Mouse (Mus musculus) C2C12 (cell line): ENCODE data around the gene Zfp275. TPM values are rescaled to one million over a fixed set of nuclear protein-coding genes. Genes with fewer than 3 reads are reported as not detected.

Experiments used
- H3K27me3 ChIP-seq: one replicate; pipeline ENCODE4 v1.6.1; 2011; ENCODE audit not compliant: control insufficient read depth, insufficient read depth, insufficient read length
- H3K36me3 ChIP-seq: one replicate; pipeline ENCODE4 v1.6.1; 2011; ENCODE audit not compliant: control insufficient read depth, insufficient read depth
- H3K4me3 ChIP-seq: one replicate; pipeline ENCODE4 v1.5.1; 2011; ENCODE audit warnings: mild to moderate bottlenecking, control low read depth; ENCODE audit not compliant: poor library complexity, insufficient read depth, severe bottlenecking
- H3K79me2 ChIP-seq: one replicate; pipeline ENCODE4 v1.6.1; 2011; ENCODE audit not compliant: control insufficient read depth, insufficient read depth
- H3K79me3 ChIP-seq: one replicate; pipeline ENCODE4 v1.6.1; 2011; ENCODE audit warnings: low read depth, control low read depth
- H3ac ChIP-seq: one replicate; pipeline ENCODE3; 2011; ENCODE audit warnings: low read depth; ENCODE audit not compliant: control insufficient read depth, insufficient read length
- CEBPB ChIP-seq: IDR thresholded peaks from one replicate; pipeline ENCODE4 v1.6.1; 2011; ENCODE audit warnings: low read depth, mild to moderate bottlenecking, control low read depth, moderate library complexity
- CTCF ChIP-seq: IDR thresholded peaks from one replicate; pipeline ENCODE4 v1.5.1; 2011; ENCODE audit not compliant: control insufficient read depth, insufficient read depth, insufficient read length
- FOSL1 ChIP-seq: IDR thresholded peaks from one replicate; pipeline ENCODE4 v1.8.0; 2011; ENCODE audit warnings: mild to moderate bottlenecking, low read length; ENCODE audit not compliant: poor library complexity, insufficient read depth, severe bottlenecking
- MAX ChIP-seq: IDR thresholded peaks from one replicate; pipeline ENCODE4 v1.6.1; 2011; ENCODE audit warnings: mild to moderate bottlenecking, control low read depth
- MYOD1 ChIP-seq: IDR thresholded peaks from one replicate; pipeline ENCODE4 v1.6.1; 2011; ENCODE audit warnings: low read depth; ENCODE audit not compliant: control insufficient read depth, insufficient read length
- MYOG ChIP-seq: IDR thresholded peaks from one replicate; pipeline ENCODE4 v1.6.1; 2011; ENCODE audit not compliant: control insufficient read depth, insufficient read length; ENCODE audit errors: extremely low read depth
- USF1 ChIP-seq: IDR thresholded peaks from one replicate; pipeline ENCODE4 v1.6.1; 2011; ENCODE audit warnings: low read depth, mild to moderate bottlenecking, control low read depth, moderate library complexity
- polyA plus RNA-seq: library from polyadenylated mRNA; unstranded; fragments of >200 nt; fragmentation: generic; extraction: Trizol; gene quantifications from one replicate; pipeline ENCODE4 v1.2.1, GENCODE M21; 2012; ENCODE audit warnings: missing spikeins

The Zfp275 gene
- polyA plus RNA-seq, 1 experiment: 5.9 TPM

- no peaks in the 10 kb centered on the region for H3K79me3 ChIP-seq
- H3K4me3 ChIP-seq: no peak within 1 kb of the TSS
- H3K79me2 ChIP-seq: no peaks in the 10 kb centered on the region
- no peak for TF ChIP-seq CEBPB
- no peak for TF ChIP-seq MAX
- TF ChIP-seq MYOD1: no peak
- TF ChIP-seq MYOG: no peak
- no peak for TF ChIP-seq FOSL1
- no peak for TF ChIP-seq USF1
- no peak for TF ChIP-seq CTCF
- no peaks in the 10 kb centered on the region for H3K27me3 ChIP-seq
- no peak within 1 kb of the TSS for H3ac ChIP-seq
- H3K36me3 ChIP-seq: no peaks in the 10 kb centered on the region
These were observed 5.7 kb upstream of the Zfp275 start, which contains the start of gene Gm45015 for GRCm38 (mm10) chrX:73336740-73337139. TSS of gene Gm45015 (minus strand) at chrX:73336840.

- H3K27me3 ChIP-seq: no peaks in the 10 kb centered on the region
- TF ChIP-seq FOSL1: no peak
- no peak for TF ChIP-seq USF1
- no peak for TF ChIP-seq CEBPB
- TF ChIP-seq MYOD1: no peak
- no peak for TF ChIP-seq CTCF
- TF ChIP-seq MAX: no peak
- TF ChIP-seq MYOG: no peak
These were observed 948 bp upstream of the Zfp275 start for GRCm38 (mm10) chrX:73341473-73341872.

GRCm38 (mm10) chrX:73342068-73342467, 353 bp upstream of the Zfp275 start:
- H3K79me2 ChIP-seq: peaks cover 36% of the 10 kb centered on the region
- H3K4me3 ChIP-seq: no peak overlapping the region
- no peaks in the 10 kb centered on the region for H3K27me3 ChIP-seq
- peaks cover 11% of the 10 kb centered on the region for H3K79me3 ChIP-seq
- TF ChIP-seq CTCF (no peak), MAX (no peak), CEBPB (no peak), MYOD1 (no peak), FOSL1 (no peak), MYOG (no peak), USF1 (no peak)
- no peak overlapping the region for H3ac ChIP-seq
- H3K36me3 ChIP-seq: peaks cover 4% of the 10 kb centered on the region

More at GRCm38 (mm10) chrX:73341473-73341872, 948 bp upstream of the Zfp275 start:
- H3K79me3 ChIP-seq: peaks cover 11% of the 10 kb centered on the region
- no peak overlapping the region for H3K4me3 ChIP-seq
- no peak overlapping the region for H3ac ChIP-seq
- peaks cover 4% of the 10 kb centered on the region for H3K36me3 ChIP-seq
- peaks cover 32% of the 10 kb centered on the region for H3K79me2 ChIP-seq

GRCm38 (mm10) chrX:73342941-73343735, 717 bp downstream of the Zfp275 start:
- Histone ChIP-seq H3K79me2 (peaks cover 44% of the 10 kb centered on the region), H3K36me3 (peaks cover 4% of the 10 kb centered on the region), H3K4me3 (peak overlapping the region; percentile 43), H3K27me3 (no peaks in the 10 kb centered on the region), H3K79me3 (peaks cover 12% of the 10 kb centered on the region), H3ac (peak overlapping the region; percentile 97)
- TF ChIP-seq MYOG (no peak), CTCF (no peak), CEBPB (no peak), MAX (no peak), FOSL1 (no peak), MYOD1 (no peak), USF1 (no peak)

DNA sequence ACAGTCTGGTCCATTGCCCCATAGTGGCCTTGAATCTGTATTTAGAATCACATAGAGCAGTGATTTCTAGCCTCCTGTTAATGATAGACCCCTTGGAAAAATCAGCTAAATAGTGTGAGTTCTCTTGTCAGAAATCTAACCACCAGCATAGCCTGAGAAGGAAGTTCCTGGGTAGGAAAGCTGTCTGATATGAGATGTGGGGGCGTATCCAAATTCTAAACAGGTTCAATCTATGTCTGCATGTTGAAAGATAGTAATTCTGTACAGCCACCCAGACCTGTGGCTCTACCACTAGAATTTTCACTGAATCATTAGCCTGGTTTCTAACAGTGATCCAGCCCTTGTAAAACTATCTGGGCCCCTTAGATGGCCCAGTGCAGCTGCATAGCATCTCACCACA, 1.4 kb downstream of the Zfp275 start:
- Histone ChIP-seq H3K4me3 (no peak overlapping the region), H3K79me3 (peaks cover 12% of the 10 kb centered on the region), H3K27me3 (no peaks in the 10 kb centered on the region), H3K36me3 (peaks cover 4% of the 10 kb centered on the region), H3K79me2 (peaks cover 44% of the 10 kb centered on the region), H3ac (no peak overlapping the region)
- TF ChIP-seq FOSL1 (no peak), MAX (no peak), CEBPB (no peak), CTCF (no peak), USF1 (no peak), MYOD1 (no peak), MYOG (no peak)

DNA sequence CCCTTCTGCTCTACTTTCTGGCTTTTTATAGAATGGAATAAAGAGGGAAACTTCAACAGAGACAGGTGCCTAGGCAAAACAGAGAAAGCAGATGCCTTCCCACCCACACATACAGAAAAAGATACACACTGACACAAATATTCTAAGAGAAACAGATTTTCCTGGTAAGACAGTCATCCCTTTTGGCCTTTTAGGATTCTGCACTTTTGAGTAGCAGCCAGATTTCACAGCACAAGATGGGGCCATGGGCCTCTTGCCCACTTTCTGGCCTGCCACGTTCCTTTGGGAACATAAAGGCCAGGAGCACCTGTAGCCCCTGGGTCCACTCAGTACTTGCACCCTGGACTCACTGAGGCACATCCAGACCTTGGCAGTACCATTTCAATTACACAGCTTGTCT, 1.9 kb downstream of the Zfp275 start:
- H3K4me3 ChIP-seq: no peak overlapping the region
- TF ChIP-seq MAX (no peak), CTCF (no peak), CEBPB (no peak), FOSL1 (no peak)
- no peaks in the 10 kb centered on the region for H3K27me3 ChIP-seq
- peaks cover 4% of the 10 kb centered on the region for H3K36me3 ChIP-seq
- H3ac ChIP-seq: no peak overlapping the region
- peaks cover 12% of the 10 kb centered on the region for H3K79me3 ChIP-seq
- peaks cover 44% of the 10 kb centered on the region for H3K79me2 ChIP-seq
